Mouse (Mus musculus): ENCODE measurements around the gene Spag7.

Gene Spag7

GRCm38 (mm10) chr11:70655571-70656455 lies 13.4 kb downstream of the Spag7 start:
- ChIA-PET POLR2A (interaction anchor here (0.8 to 23.0 kb wide), 20 partner anchors 4 to 364 kb away, joined by 3 to 737 read pairs (median 4); partner anchors contain the start of genes Spag7 (in 4 of the 4), Rnf167 (in 3 of the 4), Slc25a11 (in 3 of the 4) and 4930544D05Rik (in 2 of the 4)), CTCF (interaction anchor here in 3 of 4 experiments (0.6 to 4.2 kb wide), 5 partner anchors 9 to 31 kb away, joined by 3 to 26 read pairs (median 4); partner anchors contain the start of genes Rnf167 (in 1 of the 3), Slc25a11 (in 1 of the 3) and Spag7 (in 1 of the 3))

GRCm38 (mm10) chr11:70654923-70655570 lies 14.2 kb downstream of the Spag7 start:
- ChIA-PET CTCF (interaction anchor here in 2 of 4 experiments (1.1 to 1.4 kb wide), 2 partner anchors 14 to 15 kb away, joined by 3 to 5 read pairs; partner anchors contain the start of gene Spag7 (in 1 of the 2)), POLR2A (interaction anchor here (0.9 to 23.0 kb wide), 17 partner anchors 3 to 223 kb away, joined by 3 to 737 read pairs (median 4); partner anchors contain the start of genes Spag7 (in 4 of the 4), Rnf167 (in 3 of the 4), Slc25a11 (in 3 of the 4) and Arrb2 (in 1 of the 4))

GRCm38 (mm10) chr11:70654198-70654922 lies 14.9 kb downstream of the Spag7 start, which contains the start of gene Pfn1:
Gene Pfn1 (minus strand): TSS chr11:70654644.
- POLR2A ChIA-PET, result interaction anchor here (0.5 to 23.0 kb wide), 18 partner anchors 2 to 223 kb away, joined by 3 to 737 read pairs (median 4); partner anchors contain the start of genes Spag7 (in 4 of the 4), Eno3 (in 1 of the 4), Gp1ba (in 1 of the 4) and Inca1 (in 1 of the 4)
- CTCF ChIA-PET, result interaction anchor here in 2 of 4 experiments (0.6 to 1.4 kb wide), 2 partner anchors 15 to 76 kb away, joined by 3 to 5 read pairs; partner anchors contain the start of gene Spag7 (in 1 of the 2)

GRCm38 (mm10) chr11:70653345-70654197 lies 15.6 kb downstream of the Spag7 start:
- ChIA-PET CTCF (interaction anchor here in 1 of 4 experiments (0.6 kb wide), 1 partner anchor 77 kb away, joined by 3 read pairs; no protein-coding TSS in a partner anchor), POLR2A (interaction anchor here (0.5 to 23.0 kb wide), 20 partner anchors 8 to 431 kb away, joined by 3 to 737 read pairs (median 4); partner anchors contain the start of genes Spag7 (in 4 of the 4), Arrb2 (in 2 of the 4), 4930544D05Rik (in 1 of the 4) and Derl2 (in 1 of the 4))

DNA sequence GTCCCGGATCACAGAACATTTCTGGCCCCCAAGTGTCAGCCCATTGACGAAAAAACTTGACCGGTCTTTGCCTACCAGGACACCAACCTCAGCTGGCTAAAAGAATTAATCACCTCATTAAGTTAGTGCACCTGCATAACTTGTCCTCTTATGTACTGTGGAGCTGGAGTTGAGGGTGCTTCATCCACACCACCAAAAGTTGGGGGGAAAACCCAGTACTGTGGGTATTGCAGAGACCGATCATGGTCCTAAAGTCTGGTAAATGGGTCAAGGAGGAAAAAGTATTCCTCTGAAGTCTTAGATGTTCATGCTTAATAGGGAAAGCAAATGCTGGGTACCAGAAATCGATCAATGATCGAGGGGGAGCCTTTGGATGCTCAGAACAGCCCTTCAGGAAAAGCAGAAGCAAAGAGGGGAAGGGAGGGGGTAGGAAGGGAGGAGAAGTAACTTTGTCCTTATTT lies 16.3 kb downstream of the Spag7 start:
- ChIA-PET CTCF (interaction anchor here in 1 of 4 experiments (0.7 kb wide), 1 partner anchor 72 kb away, joined by 3 read pairs; no protein-coding TSS in a partner anchor), POLR2A (interaction anchor here (0.6 to 23.0 kb wide), 21 partner anchors 12 to 367 kb away, joined by 3 to 737 read pairs (median 4); partner anchors contain the start of genes Spag7 (in 4 of the 4), Arrb2 (in 2 of the 4), 4930544D05Rik (in 1 of the 4) and Camta2 (in 1 of the 4))

- POLR2A ChIA-PET, result interaction anchor here (0.6 to 23.0 kb wide), 23 partner anchors 10 to 241 kb away, joined by 3 to 737 read pairs (median 3); partner anchors contain the start of genes Spag7 (in 4 of the 4), Arrb2 (in 2 of the 4), 4930544D05Rik (in 1 of the 4) and Camta2 (in 1 of the 4)
Observed at GRCm38 (mm10) chr11:70652029-70652883, 17.0 kb downstream of the Spag7 start.

GRCm38 (mm10) chr11:70651391-70651790 lies 17.8 kb downstream of the Spag7 start:
- ChIA-PET CTCF (no interaction called here), POLR2A (interaction anchor here (1.0 to 23.0 kb wide), 8 partner anchors 13 to 219 kb away, joined by 3 to 737 read pairs (median 23); partner anchors contain the start of genes Spag7 (in 4 of the 4), Arrb2 (in 1 of the 4), Camta2 (in 1 of the 4) and Eno3 (in 1 of the 4))

More at GRCm38 (mm10) chr11:70652029-70652883, 17.0 kb downstream of the Spag7 start:
- CTCF ChIA-PET, result interaction anchor here in 1 of 4 experiments (0.7 kb wide), 1 partner anchor 71 kb away, joined by 3 read pairs; no protein-coding TSS in a partner anchor

DNA sequence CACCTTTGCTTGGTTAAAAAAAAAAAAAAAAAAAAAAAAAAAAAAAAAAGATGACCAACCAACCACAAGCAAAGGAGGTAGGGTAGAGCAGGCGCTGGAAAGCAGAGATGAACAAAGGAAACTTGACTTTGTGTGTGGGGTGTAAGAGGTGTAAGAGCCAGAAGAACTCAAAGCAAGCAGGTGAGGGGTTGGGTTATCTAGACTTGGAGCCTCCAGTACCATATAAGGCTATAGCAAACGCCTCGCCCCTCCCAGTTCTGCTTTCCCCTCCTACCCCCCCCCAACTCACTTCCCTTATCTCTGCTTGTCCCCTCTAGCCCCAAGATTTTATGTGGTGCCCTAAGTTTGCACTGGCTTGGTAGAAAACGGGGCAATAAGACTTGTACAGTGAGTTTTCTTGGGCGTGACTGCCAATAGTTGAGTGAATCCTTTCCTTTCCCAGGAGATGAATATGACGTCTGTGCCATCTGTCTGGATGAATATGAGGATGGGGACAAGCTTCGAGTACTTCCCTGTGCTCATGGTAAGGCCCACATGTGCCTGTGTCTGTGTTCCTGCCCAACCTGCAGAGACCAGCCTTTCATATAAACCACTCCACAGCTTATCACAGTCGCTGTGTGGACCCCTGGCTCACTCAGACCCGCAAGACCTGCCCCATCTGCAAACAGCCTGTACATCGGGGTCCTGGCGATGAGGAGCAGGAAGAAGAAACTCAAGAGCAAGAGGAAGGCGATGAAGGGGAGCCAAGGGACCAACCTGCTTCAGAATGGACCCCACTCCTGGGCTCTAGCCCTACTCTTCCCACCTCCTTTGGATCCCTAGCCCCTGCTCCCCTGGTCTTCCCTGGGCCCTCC lies 18.7 kb downstream of the Spag7 start:
- ChIA-PET POLR2A (interaction anchor here (0.6 to 23.0 kb wide), 9 partner anchors 11 to 355 kb away, joined by 3 to 737 read pairs (median 3); partner anchors contain the start of genes Spag7 (in 3 of the 4), Arrb2 (in 1 of the 4), Camta2 (in 1 of the 4) and Eno3 (in 1 of the 4)), CTCF (interaction anchor here in 1 of 4 experiments (0.7 to 0.9 kb wide), 2 partner anchors 8 to 18 kb away, joined by 3 to 4 read pairs; partner anchors contain the start of gene Spag7)

- POLR2A ChIA-PET, result interaction anchor here in 3 of 4 experiments (1.0 to 23.0 kb wide), 7 partner anchors 10 to 192 kb away, joined by 3 to 737 read pairs (median 4); partner anchors contain the start of genes Spag7 (in 3 of the 3), 4930544D05Rik (in 1 of the 3), Camta2 (in 1 of the 3) and Eno3 (in 1 of the 3)
- CTCF ChIA-PET, result interaction anchor here in 1 of 4 experiments (0.6 kb wide), 1 partner anchor 128 kb away, joined by 3 read pairs; no protein-coding TSS in a partner anchor
Observed at GRCm38 (mm10) chr11:70649185-70649734, 20.0 kb downstream of the Spag7 start.

DNA sequence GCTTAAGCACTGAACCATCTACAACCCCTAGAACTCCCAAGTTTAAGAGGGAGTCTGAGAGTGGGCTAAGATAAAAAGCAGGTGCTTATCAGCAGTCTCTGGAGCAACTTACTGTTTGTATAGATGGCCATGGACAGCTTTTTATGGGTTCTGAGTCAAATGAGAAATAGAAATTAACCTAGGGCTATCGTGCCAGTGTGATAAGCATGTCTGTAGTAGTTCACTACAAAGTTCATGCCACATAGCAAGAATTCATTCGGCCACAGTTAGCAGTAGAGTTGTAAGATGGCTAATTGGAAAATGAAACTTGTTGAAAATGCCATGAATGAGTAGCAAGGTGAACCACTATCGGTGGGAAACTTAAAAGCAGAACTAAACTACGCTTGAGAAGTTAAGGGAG lies 20.7 kb downstream of the Spag7 start:
- CTCF ChIA-PET, result no interaction called here
- POLR2A ChIA-PET, result interaction anchor here in 3 of 4 experiments (1.1 to 23.0 kb wide), 10 partner anchors 9 to 124 kb away, joined by 3 to 737 read pairs (median 32); partner anchors contain the start of genes Spag7 (in 3 of the 3), Eno3 (in 2 of the 3), 4930544D05Rik (in 1 of the 3) and Camta2 (in 1 of the 3)

DNA sequence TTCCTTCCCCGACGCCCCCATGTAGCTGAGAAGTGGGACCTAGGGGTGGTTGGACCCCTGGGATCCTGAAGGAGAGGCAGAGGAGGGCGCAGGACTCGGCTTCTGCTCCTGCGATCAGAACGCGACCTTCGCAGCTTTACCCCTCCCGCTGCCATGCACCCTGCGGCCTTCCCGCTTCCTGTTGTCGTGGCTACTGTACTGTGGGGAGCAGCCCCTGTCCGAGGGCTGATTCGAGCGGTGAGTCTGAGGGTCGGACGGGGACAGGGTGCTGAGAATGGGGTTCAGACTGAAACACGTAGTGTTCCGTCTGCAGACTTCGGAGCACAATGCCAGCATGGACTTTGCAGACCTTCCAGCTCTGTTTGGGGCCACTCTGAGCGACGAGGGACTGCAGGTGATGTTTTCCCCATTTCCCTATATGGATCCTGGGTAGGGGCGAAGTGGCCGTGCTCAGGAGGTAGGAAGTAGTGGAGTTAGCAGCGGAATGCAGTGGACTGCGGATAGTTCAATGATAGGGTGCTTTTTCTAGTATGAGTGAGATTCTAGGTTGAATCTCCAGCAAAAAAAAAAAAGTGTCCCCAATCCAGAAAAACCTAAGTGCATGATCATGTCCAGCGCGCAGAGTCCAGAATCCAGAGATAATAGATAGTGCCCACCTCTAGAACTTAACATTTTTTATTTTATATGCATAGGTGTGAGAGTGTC lies 21.3 kb downstream of the Spag7 start:
- CTCF ChIA-PET, result interaction anchor here in 2 of 4 experiments (0.7 to 2.0 kb wide), 10 partner anchors 19 to 771 kb away, joined by 3 to 21 read pairs (median 4); partner anchors contain the start of genes Spag7 (in 2 of the 2), Camta2 (in 1 of the 2) and Slc2a4 (in 1 of the 2)
- POLR2A ChIA-PET, result interaction anchor here (0.7 to 23.0 kb wide), 56 partner anchors 8 to 728 kb away, joined by 3 to 737 read pairs (median 8); partner anchors contain the start of genes Spag7 (in 4 of the 4), 4930544D05Rik (in 3 of the 4), Inca1 (in 3 of the 4) and Kif1c (in 3 of the 4)

All from embryonic stem cell, embryonic (primary cell).